Mouse (Mus musculus): Measurements from ENCODE around the gene Hist1h2bm.
A peak's percentile ranks its signal among the peaks of the same experiment; 100 is the strongest.
"Not testable (repeated sequence)": the region's sequence is repeated elsewhere in the genome, so short reads cannot be mapped to it uniquely, and the experiment has no call there.

DNA sequence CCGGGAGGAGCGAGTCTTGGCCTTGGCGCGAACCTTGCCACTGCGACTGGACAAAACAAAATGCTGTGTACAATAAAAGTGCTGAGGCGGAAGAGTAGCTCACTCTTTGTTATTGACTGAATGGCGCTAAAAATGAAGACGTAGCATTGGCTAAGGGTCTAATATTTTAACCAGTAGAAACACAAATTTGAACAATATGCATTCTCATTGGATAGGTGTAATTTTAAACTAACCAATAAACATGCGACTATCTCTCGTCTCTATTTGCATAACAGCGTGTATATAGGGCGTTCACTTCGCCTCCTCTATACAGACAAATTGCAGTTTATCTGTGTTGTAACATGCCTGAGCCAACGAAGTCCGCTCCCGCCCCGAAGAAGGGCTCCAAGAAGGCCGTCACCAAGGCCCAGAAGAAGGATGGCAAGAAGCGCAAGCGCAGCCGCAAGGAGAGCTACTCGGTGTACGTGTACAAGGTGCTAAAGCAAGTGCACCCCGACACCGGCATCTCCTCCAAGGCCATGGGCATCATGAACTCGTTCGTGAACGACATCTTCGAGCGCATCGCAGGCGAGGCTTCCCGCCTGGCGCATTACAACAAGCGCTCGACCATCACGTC is at the start of gene Hist1h2bm:
- peak; percentile 55; the same call in 1 of the 2 replicates for TF ChIP-seq POLR2A (IDR thresholded peaks at IDR 0.05; ENCODE audit: borderline replicate concordance, extremely low read depth, low read depth, low read length)
- TF ChIP-seq CTCF (IDR thresholded peaks at IDR 0.05; ENCODE audit: insufficient read depth, low read length): not testable (repeated sequence)
